Mouse (Mus musculus) spleen, adult 18-20 months (tissue): ENCODE results near the gene Krt82.
"Not testable (repeated sequence)": the region's sequence is repeated elsewhere in the genome, so short reads cannot be mapped to it uniquely, and the experiment has no call there.

Experiments
- DNase-seq, 2 experiments: peaks; one replicate each; pipeline ENCODE4 v3.0.0; 2022; ENCODE audit warnings: mixed read lengths in 2 of 2

The Krt82 gene

DNA sequence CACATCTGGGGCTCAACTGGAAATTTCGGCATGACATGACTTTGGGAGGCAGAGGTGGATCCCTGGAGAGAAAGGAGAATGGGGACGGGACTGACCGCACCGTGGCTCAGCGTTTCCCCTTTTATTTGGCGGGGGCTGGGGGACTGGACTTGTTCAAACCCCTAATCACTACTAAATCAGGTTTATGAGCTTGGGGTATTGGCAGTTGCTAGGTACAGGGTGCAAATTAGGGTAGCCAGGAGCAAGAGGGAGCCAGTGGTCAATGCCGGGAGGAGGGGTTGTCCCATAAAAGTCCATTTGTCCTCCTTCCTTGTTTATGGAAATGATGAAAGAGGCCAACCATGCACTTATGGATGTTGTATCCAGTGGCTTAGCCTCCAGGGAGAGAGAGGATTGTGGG is at the start of gene Krt82:
TSS of gene Krt82 (minus strand) at position 101 of the 400 bp plus-strand sequence.
- no peak for DNase-seq

DNA sequence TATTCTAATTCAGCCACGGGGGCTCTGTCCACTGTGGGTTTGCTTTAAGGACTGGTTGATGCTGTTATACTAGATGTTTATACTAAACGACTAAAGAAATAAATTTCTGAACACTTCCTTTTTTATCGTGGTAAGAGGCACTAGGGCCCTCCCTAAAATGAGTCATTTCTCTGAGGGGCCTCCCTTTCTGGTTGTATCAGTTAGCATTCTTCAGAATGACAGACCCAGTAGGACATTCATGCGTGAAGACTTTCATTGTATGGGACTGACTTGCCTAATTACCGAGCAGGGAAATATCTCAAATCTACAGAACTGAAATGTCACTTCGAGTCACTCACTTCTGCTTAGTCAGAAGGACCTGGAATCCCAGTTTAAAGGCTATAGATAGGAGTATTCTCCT is 48.7 kb upstream of the Krt82 start:
- no peak for DNase-seq

DNA sequence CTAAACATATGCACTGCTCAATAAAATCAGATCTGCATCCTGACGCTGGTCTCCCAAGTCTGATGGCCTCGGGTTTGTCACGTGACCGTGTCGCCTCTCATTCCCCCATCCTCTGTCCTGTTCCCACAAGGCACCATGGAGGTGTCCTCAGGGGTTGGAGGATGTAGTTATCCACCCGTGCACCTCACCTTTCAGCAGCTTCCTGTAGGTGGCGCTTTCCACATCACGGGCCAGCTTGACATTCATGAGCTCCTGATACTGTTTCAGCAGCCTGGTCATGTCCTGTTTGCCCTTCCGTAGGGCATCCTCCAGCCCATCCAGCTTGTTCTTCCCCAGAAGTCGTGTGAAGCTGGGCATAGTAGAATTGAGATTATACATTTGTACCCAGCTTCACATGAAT is 37.7 kb upstream of the Krt82 start:
- no peak for DNase-seq

DNA sequence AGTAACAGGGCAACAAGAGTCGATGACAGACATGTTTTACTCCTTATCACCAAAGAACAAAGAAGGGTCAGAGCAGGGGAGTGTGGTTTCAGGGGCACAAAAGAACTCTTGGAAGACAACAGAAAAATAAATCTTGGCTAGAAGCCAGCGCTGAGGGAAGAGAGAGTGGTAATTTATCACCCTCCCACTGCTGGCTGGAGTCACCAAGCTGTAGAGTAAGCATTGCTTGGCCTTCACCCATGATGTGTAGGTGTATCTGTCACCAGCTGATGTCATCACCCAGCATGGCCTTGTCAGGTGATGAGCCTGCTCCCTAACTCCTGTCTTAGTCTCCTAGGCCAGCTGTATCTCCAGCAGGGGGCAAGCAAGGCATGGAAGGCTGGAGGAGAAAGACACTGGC is 34.0 kb upstream of the Krt82 start:
- no peak for DNase-seq

DNA sequence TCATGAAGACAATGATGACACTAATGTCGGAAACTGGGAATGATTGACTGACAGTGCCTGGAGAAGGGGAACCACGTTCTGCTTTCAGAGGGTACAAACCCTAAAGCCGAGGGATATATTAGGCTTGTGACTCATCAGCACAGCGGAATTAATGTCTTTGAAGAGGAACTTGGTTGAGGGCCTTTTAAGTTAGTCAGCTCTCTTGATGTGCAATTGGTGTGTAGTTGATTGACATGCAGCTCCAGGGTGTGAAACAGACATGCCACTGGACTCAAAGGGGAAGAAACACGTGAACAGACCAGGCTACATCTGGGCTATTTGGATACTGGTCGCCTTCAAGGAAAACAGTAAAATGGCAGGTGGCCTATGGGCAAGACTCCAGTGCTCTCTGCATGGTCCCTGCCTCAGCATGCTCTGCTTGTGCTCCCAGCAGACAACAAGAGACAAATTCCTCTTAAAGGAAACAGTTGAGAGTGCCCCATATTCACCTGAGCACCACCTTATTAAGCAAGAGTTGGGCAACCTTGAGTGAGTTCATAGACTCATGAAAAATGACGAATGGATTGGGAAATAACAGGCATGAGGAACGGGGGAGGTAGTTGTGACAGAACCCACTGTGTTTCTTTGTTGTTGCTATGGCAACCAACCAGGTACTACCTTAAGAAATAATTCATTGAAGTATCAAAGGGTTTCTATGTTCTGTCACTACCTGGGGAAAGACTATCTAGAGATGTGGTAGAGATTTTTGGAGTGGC is 32.9 kb upstream of the Krt82 start:
- DNase-seq: no peak

DNA sequence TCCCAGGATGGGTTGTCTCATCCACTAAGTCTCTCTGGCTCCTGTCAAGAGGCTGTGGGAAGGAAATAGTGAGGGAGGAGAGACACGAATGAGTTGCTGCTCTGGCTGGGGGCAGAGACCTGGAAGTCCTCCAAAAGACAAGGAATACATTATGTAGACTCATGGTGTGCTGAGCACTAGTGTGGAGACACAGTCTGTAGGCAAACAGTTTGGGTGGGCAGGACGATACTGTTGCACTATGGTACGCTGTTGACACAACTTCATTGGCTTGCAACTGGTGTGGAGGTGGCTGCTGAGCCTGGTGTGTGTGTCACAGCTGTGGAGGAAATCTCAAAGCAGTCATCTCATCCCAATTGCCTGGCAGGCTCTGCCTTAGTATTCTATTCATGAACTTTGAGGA is 31.2 kb upstream of the Krt82 start:
- DNase-seq: no peak

DNA sequence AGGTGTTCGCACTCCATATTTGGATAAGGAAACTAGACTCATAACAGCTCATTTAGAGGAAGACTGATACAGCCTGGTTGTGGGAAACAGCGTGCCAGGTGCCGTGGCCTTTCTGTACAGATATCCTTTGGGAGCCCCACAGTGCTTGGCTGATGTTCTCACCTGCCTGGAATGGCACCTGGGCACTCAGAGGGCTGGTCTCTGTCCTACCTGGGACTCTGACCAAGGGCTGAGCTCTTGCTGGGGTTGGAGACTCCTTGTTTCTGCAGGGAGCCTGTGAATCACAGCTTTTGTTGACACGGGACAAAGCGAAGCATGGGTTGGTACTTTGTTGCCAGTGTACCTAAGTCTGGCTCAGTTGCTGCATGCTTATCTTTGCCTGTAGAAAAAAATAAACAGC is 25.0 kb upstream of the Krt82 start:
- no peak for DNase-seq

DNA sequence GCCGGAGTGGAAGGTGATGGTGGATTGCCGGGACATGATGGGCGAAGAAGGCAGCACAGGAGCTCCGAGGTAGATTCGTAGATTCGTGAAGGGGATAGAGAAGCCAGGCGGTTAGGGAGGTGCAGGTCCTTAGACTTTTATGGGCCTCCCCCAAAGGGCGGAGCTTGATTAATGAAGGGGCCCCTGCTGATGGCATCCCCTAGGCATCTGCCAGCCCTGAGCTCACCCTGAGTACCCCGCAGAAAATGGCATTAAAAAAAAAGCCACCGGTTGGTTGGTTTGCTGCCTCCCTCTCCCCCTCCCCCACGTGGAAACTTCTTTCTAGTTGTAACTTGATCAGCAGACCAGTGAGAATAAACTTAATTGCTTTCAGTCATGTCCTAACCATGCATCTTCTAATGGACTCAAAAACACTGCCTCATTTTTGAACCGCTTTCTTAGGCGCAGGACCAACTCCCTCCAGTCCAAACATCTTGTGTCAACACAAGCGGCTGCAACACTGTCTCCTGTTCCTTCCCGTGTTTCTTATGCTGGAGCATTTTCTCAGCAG is 23.4 kb upstream of the Krt82 start, which contains the start of gene Krt75:
TSS of gene Krt75 (minus strand) at position 109 of the 550 bp plus-strand sequence.
- no peak for DNase-seq

DNA sequence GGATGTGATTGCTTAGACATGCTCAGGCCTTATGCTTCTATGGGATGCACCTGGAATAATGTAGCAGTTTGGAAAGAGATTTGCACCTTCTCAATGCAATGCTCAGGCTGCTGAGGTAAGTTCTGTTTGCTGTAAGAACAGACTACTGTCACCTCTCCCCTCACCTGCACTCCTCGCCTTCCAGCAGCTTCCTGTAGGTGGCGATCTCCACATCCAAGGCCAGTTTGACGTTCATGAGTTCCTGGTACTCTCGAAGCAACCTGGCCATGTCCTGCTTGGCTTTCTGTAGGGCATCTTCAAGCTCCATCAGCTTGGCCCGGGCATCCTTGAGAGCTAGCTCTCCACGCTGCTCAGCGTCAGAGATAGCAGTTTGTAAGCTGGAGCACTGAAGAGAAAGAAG is 17.3 kb upstream of the Krt82 start:
- peak in 1 of 2 experiments; percentile 13 for DNase-seq

DNA sequence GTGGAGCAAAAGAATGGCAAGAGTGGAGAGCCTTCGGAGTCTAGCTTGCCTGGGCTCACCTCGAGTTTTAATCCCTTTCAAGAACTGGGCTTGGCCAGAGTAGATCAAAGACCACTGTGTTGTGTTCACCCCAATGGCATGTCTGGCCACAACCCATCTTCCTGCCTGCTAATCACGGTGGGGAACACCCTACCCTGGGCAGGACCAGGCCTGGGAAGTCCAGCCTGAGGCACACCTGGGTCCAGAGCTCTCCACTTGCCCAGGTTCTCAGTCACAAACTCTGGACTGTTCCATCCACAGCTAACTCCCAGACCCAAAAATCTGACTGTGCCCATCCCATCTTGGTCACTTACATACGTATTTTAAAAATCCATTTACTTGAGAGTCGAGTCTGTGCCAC is 12.4 kb upstream of the Krt82 start, which contains the start of gene Krt90:
TSS of gene Krt90 (minus strand) at position 101 of the 400 bp plus-strand sequence.
- no peak for DNase-seq

DNA sequence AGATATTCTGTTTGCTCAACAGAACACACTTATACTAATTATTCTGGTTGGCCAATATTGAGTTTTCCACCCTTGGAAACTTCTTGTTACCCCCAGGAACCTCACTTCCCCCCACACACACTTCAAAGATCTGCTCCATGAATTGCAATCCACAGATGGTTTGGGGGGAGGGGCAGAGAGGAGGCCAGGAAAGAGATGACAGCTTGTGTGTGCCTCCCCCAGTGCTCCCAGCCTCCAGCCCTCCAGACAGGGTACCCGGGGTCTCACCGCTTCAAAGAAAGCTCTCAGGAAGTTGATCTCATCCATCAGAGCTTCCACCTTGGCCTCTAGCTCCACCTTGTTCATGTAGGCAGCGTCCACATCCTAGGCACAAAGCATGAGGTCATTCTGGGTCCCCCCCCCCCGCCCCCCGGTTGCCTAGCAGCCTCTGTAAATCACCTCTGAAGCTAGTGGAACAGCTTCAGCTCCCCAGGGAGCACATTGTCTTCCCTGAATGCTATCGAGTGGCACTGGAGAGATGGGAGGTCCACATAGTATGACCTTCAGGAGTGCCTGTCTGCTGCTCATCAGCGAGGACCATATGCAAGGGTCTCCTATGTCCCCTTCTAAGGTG is 7.7 kb upstream of the Krt82 start:
- no peak for DNase-seq

DNA sequence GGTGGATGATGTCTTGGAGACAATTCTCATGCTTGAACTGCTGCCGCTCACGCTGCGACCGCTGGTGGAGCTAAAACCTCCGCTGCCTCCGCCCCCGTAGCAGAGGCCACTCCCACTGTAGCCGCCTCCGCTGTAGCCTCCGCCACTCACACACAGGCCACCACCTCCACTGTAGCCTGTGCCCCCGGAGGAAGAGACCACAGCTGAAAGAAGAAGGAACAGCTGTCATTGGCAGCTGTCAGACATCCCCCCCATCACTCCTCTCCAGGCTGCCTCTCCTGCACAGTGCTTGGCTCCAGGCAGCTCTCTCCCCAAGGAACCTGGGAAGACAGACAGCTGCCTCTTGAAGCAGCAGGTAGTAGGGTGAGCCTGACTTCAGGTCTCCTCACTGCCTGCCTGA is 2.7 kb upstream of the Krt82 start:
- DNase-seq: peak in 1 of 2 experiments; percentile 5

DNA sequence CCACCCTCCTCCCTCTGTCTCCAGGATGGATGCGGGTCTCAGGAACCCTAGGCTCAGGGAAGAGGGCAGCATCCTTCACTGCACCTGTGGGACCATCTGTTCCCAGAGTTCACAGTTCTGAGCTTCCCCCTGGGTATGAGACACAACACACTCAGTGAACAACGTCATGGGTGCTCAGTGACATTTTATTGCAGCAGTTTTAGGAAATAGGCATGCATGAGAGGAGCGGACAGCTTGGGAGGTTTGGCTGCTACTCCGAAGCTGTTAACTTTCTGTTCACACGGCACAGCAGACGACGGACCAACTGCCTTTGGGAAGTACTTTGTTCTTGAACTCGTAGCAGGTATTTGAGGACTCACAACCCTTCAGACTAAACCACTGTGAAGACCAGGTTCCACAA is 1.7 kb upstream of the Krt82 start:
- DNase-seq: no peak

DNA sequence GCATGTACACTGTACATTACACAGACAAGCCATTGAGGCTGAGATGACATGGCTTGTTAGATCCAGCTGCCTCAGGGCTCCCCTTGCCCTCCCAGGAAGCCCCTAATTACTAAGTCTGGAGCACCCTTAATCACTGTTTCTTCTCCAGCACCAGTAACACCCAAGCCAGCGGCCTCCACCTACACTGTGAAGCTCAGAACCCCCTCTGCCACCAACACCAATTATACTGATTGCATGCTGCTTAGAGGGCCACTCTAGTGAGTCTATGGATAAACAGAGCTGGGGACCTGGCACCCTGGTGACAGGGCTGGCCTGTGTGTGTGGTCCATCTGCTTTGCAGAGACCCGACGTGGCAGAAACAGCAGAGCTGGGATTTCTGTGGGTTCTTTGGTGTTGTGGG is 6.0 kb downstream of the Krt82 start:
- no peak for DNase-seq

DNA sequence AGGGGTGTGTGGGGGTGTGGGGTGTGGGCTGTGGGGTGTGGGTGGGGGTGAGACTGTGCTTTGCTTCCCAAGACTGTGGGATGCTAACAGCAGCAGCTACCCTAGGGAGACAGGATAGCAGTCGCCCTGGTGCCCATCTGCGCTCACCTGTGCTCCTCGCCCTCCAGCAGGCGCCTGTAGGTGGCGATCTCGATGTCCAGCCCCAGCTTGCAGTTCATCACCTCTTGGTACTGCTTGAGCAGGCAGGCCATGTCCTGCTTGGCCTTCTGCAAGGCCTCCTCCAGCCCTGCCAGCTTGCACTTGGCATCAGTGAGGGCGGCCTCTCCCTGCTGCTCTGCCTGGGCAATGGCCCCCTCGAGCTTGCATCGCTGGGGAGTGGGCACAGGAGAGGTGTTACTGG is 7.9 kb downstream of the Krt82 start:
- DNase-seq: no peak

DNA sequence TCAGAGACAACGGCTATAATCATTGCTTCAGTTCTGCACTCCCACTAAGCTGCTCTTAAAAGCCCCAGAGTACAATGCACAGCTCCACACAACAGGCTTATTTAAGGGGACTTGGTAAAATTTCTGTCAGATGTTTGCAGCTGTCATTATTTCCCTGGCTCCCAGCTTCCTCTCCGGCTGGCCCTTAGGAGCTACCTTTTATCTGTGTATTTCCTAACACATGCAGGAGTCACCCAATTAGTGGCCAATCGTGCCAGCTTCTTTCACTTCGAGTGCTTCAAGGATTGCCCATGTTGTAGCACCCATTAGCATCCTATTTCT is 11.9 kb downstream of the Krt82 start:
- no peak for DNase-seq

DNA sequence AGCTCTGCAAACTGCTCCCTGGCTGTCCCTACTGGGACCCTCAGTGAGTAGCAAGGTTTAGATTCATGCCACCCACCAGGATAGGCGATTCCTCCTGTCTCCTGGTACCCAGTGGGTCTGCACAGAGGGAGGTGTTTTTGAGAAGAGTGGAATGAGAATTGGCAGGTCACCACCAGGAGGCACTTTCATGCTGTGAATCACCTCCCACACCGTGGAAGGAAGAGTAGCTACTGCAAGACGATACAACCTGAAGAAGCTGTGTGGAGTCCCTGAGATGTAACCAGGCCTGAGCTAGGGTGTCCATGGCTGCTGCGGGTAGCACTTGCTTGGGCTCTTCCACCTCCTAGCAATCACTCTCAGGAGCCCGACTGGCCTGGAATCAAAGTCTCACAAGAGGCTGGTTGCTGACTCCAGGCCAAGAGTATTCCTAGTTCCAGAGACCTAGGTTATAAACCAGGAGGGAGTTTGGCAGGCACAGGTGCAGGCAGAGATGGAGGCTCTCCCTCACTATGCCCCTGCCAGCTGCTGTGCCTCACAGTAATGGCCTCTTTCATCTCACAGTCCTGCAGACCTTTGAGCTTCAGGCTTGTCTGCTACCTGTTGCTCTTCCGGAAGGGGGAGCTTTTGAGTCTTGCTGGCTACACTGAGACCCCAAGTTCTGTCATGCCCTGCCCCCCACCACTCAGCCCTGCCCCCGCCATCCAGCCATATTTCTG is 12.4 kb downstream of the Krt82 start:
- DNase-seq: no peak

DNA sequence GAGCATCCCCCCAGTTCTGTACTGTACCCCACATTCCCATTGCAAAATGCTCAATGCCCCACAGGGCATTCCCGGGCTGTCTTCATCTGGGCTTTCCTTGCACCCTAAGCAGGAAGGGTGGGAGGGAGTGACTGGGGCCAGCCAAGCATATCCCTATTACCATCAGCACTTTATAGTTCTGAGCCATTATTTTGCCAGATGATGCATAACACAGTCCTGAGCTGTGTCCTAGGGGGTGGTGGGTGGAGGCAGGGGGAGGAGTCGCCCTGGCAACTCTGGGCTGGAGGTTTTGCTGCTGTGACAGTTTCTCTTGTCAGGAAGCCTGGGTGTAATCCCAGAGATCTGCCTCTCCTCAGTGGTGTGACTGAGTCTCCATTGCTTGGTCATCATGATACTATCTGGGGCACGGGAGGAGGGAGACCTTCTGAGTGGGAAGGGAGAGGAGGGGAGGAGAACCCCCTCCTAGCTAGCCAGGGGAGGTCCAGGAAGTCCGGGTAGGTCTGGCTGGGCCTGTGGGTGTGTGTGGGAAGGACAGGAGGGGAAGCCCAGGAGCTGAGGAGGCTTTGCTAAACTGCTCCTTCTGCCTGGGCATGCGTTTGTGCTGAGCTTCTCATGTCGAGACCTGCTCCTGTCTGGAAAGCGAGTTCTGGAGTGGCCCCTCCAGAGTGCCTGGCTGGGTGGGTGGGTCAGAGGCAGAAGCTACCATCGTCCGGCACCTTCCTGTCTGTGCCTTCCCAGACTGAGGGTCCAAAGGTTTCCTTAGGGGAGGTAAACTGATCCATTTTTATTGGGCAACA is 14.2 kb downstream of the Krt82 start:
- no peak for DNase-seq

DNA sequence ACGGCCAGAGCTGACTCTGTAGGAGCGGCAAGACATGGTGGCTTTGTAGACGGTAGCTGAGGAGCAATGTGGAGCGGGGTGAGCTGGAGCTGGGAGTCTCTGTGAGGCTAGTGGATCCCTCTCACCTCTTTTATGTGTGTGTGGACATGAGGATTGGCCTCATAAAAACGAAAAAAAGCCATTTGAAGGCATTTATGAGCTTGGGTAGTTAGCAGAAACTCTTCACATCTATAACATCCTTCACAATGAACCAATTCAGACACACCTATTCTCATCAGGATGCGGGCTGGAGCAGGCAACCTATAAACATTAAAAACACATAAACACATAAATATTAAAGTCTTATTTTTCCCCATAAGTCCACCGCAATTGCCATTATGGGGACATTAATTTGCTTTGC is 17.7 kb downstream of the Krt82 start, which contains the start of gene Krt84:
TSS of gene Krt84 (minus strand) at position 101 of the 400 bp plus-strand sequence.
- no peak for DNase-seq

DNA sequence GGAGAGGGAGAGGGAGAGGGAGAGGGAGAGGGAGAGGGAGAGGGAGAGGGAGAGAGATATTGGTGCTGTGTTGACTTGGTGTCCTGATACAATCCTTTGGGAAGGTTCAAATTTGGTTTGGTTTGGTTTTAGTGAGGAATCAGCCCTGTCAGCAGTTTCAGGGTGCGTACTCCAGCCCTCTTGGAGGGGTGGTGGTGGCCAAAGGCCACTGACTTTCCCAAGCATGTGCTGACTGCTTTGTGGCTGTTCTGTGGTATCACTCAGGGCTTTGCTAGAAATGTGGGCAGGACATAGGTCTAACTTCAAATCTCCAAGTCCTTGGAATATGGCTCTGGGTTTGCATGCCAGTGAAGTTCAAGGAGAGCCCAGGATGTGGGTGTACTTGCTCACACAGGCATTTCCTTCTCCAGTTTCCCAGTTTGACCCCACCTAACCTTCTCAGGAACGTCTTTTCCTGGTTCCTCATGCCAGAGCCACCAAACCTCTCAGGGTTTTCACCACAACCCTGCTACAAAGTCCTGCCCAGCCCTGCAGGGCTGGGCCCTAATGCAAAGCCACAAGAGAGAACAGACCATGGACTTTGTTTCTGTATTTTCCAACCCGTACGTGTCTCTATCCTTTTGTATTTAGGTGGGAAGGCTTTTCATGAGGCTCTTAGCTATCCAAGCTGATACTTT is 27.8 kb downstream of the Krt82 start:
- DNase-seq: no peak

DNA sequence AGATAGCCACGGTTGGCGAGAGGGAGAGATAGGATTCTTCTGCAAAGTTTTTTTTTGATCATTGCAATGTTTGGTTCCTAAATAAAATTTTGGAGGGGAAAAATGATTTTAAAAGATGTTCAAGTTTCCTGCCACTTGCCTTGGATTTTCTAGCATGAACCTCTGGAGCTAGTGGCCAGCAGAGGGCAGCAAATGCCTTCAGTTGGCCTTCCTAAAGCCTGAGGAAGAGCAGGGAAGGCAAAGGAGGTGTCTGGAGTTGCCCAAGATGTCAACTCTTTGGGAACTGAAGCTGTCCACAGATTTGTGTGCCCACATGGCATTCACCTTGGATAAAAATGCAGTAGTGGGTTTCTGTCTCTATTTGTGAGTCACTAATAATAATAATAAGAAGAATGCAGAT is 30.7 kb downstream of the Krt82 start:
- peak in 1 of 2 experiments; percentile 53 for DNase-seq

DNA sequence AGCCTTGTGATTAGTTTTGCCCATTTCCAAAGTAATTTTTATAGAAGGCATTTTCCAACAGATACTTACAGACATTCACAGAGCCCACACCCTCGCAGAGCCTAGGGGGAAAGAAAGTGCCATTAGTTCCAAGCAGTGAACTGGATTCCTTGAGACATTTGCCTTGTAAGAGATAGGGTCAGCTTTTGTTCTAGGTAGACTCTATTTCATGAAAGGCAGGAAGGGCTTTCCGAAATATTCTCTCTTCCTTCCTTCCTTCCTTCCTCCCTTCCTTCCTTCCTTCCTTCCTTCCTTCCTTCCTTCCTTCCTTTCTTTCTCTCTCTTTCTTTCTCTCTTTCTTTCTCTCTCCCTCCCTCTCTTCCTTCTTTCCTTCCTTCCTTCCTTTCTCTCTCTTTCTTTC is 33.3 kb downstream of the Krt82 start, which contains the start of gene Gm49425:
TSS of gene Gm49425 (minus strand) at position 101 of the 400 bp plus-strand sequence.
- not testable (repeated sequence) for DNase-seq
